Mouse (Mus musculus) embryonic fibroblast, embryonic 13.5 days (primary cell): Measurements from ENCODE around the gene Cnot1.

Experiments
- CTCF ChIP-seq: IDR thresholded peaks from 2 replicates; pipeline ENCODE4 v1.5.1; 2011; ENCODE audit warnings: mild to moderate bottlenecking, control low read depth, low read length, moderate library complexity, borderline replicate concordance; ENCODE audit not compliant: insufficient read depth
- POLR2A ChIP-seq: IDR thresholded peaks from 2 replicates; pipeline ENCODE4 v1.6.1; 2011; ENCODE audit warnings: low read depth, mild to moderate bottlenecking, control low read depth, low read length, moderate library complexity

- TF ChIP-seq CTCF = no peak
- TF ChIP-seq POLR2A = no peak
These were observed 1.9 kb upstream of the Cnot1 start for GRCm38 (mm10) chr8:95809116-95809515.
